Mouse (Mus musculus) layer of hippocampus, postnatal 36 days (tissue): ENCODE data around the gene Tnfrsf9. TPM values are rescaled to one million over a fixed set of nuclear protein-coding genes. Genes with fewer than 3 reads are reported as not detected.

ENCODE experiments used
- total RNA-seq, 2 experiments: library from RNA; stranded (reverse); gene quantifications; 2 replicates each; pipeline ENCODE4 v1.2.3; 2021

Tnfrsf9 gene
- total RNA-seq, 2 experiments from 2014 or later: 0.61 to 1.00 TPM

Other genes with a start within 250 kb of the Tnfrsf9 start
- gene Errfi1, start 60.6 kb upstream of the Tnfrsf9 start, total RNA-seq: 10 to 100 TPM; 50.2 to 56.3 TPM
- gene Park7, start 125 bp upstream of the Tnfrsf9 start, total RNA-seq: 100 to 1,000 TPM; 220 to 235 TPM
- not detected for gene Uts2, start 82.5 kb downstream of the Tnfrsf9 start, total RNA-seq
- 10 to 100 TPM; 30.1 to 39.4 TPM for gene Per3, start 130.1 kb downstream of the Tnfrsf9 start, total RNA-seq
- gene Vamp3, start 143.4 kb downstream of the Tnfrsf9 start, total RNA-seq: 10 to 100 TPM; 33.6 to 34.5 TPM
- not detected for gene Gm13090, start 175.0 kb downstream of the Tnfrsf9 start, total RNA-seq